Mouse (Mus musculus): Measurements from ENCODE around the gene Tulp3. TPM values are rescaled to one million over a fixed set of nuclear protein-coding genes. Genes with fewer than 3 reads are reported as not detected.
"Not testable (repeated sequence)": the region's sequence is repeated elsewhere in the genome, so short reads cannot be mapped to it uniquely, and the experiment has no call there.

Tulp3 gene
- total RNA-seq, 2 experiments from 2014 or later, result 23.2 to 24.2 TPM

GRCm38 (mm10) chr6:128361901-128362300, 6.2 kb upstream of the Tulp3 start:
- DNase-seq (ENCODE audit: low spot score in 2 of 2), result no peak

GRCm38 (mm10) chr6:128358999-128359398, 3.3 kb upstream of the Tulp3 start:
- DNase-seq (ENCODE audit: low spot score in 2 of 2), result peak; percentile 84 to 85

- DNase-seq (ENCODE audit: low spot score in 2 of 2), result peak; percentile 68 to 75
Observed at GRCm38 (mm10) chr6:128355201-128355681, 410 bp downstream of the Tulp3 start.

- no peak for DNase-seq (ENCODE audit: low spot score in 2 of 2)
Observed at GRCm38 (mm10) chr6:128354140-128354539, 1.5 kb downstream of the Tulp3 start.

- DNase-seq (ENCODE audit: low spot score in 2 of 2), result peak; percentile 49 to 61
Observed at GRCm38 (mm10) chr6:128349711-128350110, 5.9 kb downstream of the Tulp3 start.

GRCm38 (mm10) chr6:128346782-128347181, 8.9 kb downstream of the Tulp3 start:
- no peak for DNase-seq (ENCODE audit: low spot score in 2 of 2)

GRCm38 (mm10) chr6:128345623-128346022, 10.0 kb downstream of the Tulp3 start:
- DNase-seq (ENCODE audit: low spot score in 2 of 2), result no peak

- no peak for DNase-seq (ENCODE audit: low spot score in 2 of 2)
Observed at GRCm38 (mm10) chr6:128341956-128342723, 13.5 kb downstream of the Tulp3 start.

- no peak for DNase-seq (ENCODE audit: low spot score in 2 of 2)
Observed at GRCm38 (mm10) chr6:128338876-128339275, 16.8 kb downstream of the Tulp3 start.

GRCm38 (mm10) chr6:128337467-128337866, 18.2 kb downstream of the Tulp3 start:
- DNase-seq (ENCODE audit: low spot score in 2 of 2), result no peak

- DNase-seq (ENCODE audit: low spot score in 2 of 2), result peak; percentile 79 to 83
Observed at GRCm38 (mm10) chr6:128334397-128335124, 21.1 kb downstream of the Tulp3 start.

- DNase-seq (ENCODE audit: low spot score in 2 of 2), result peak; percentile 57 to 65
Observed at GRCm38 (mm10) chr6:128318317-128318716, 37.3 kb downstream of the Tulp3 start.

- no peak for DNase-seq (ENCODE audit: low spot score in 2 of 2)
Observed at GRCm38 (mm10) chr6:128315597-128315996, 40.1 kb downstream of the Tulp3 start.

- no peak for DNase-seq (ENCODE audit: low spot score in 2 of 2)
Observed at GRCm38 (mm10) chr6:128314796-128315195, 40.9 kb downstream of the Tulp3 start.

GRCm38 (mm10) chr6:128308311-128308710, 47.3 kb downstream of the Tulp3 start:
- peak; percentile 61 to 67 for DNase-seq (ENCODE audit: low spot score in 2 of 2)

GRCm38 (mm10) chr6:128304801-128305200, 50.9 kb downstream of the Tulp3 start:
- DNase-seq (ENCODE audit: low spot score in 2 of 2), result no peak

- not testable (repeated sequence) for DNase-seq (ENCODE audit: low spot score in 2 of 2)
Observed at GRCm38 (mm10) chr6:128302640-128303039, 53.0 kb downstream of the Tulp3 start.

GRCm38 (mm10) chr6:128301891-128302290, 53.8 kb downstream of the Tulp3 start:
- DNase-seq (ENCODE audit: low spot score in 2 of 2), result no peak

GRCm38 (mm10) chr6:128301458-128301857, 54.2 kb downstream of the Tulp3 start:
- no peak for DNase-seq (ENCODE audit: low spot score in 2 of 2)

GRCm38 (mm10) chr6:128300134-128301001, 55.3 kb downstream of the Tulp3 start, which contains the start of gene Tead4:
Gene Tead4 (minus strand): TSS chr6:128300823.
- peak in 1 of 2 experiments; percentile 32 for DNase-seq (ENCODE audit: low spot score in 2 of 2)
